ENCODE assay signal across 31 mouse cellular contexts in genomic region chr12:79947574-79947973, GRCm38 (mm10).
A peak's percentile ranks its signal among the peaks of the same experiment; 100 is the strongest.
DNase-seq lines count a peak whose midpoint lies in the region; ATAC-seq and TF ChIP-seq lines count a peak whose summit lies in the region.
"Had no signal": no experiment of that assay in that cellular context is flagged by ENCODE, and none has a peak within 500 bp of the region (broad histone marks: within the 10 kb centered on the region; RNA-seq: fewer than 3 reads in every experiment).

No protein-coding gene starts in this region.

- no peaks in the 10 kb centered on the region for H3K36me3 ChIP-seq in embryonic facial prominence, embryonic 13.5 days
- H3K36me3 ChIP-seq in embryonic facial prominence, embryonic 10.5 days (replicated peaks) = no peaks in the 10 kb centered on the region
- H3K36me3 ChIP-seq in intestine, embryonic 16.5 days (ENCODE audit: control insufficient read depth, insufficient read depth, low read length) = no peaks in the 10 kb centered on the region
- H3K36me3 ChIP-seq in intestine, postnatal 0 days (ENCODE audit: control insufficient read depth, insufficient read depth) = no peaks in the 10 kb centered on the region
- no peaks in the 10 kb centered on the region for H3K36me3 ChIP-seq in limb, embryonic 13.5 days
- no peaks in the 10 kb centered on the region for H3K36me3 ChIP-seq in limb, embryonic 10.5 days
- H3K36me3 ChIP-seq in stomach, embryonic 14.5 days (ENCODE audit: control insufficient read depth, insufficient read depth, low read length) = no peaks in the 10 kb centered on the region
- no peaks in the 10 kb centered on the region for H3K36me3 ChIP-seq in stomach, postnatal 0 days (ENCODE audit: control insufficient read depth, insufficient read depth, low read length)
- H3K36me3 ChIP-seq: heart, embryonic 13.5 days; midbrain, embryonic 15.5 days; neural tube, embryonic 12.5 days had no signal

- no peak overlapping the region for H3K9ac ChIP-seq in embryonic facial prominence, embryonic 13.5 days
- no peak overlapping the region for H3K9ac ChIP-seq in intestine, embryonic 16.5 days (ENCODE audit: low read depth, low read length)
- H3K9ac ChIP-seq in intestine, postnatal 0 days (ENCODE audit: low read depth, low read length) = no peak overlapping the region
- H3K9ac ChIP-seq in limb, embryonic 13.5 days = no peak overlapping the region
- no peak overlapping the region for H3K9ac ChIP-seq in stomach, embryonic 14.5 days (replicated peaks; ENCODE audit: low read depth, low read length)
- no peak overlapping the region for H3K9ac ChIP-seq in stomach, postnatal 0 days (ENCODE audit: low read length)
- H3K9ac ChIP-seq: heart, embryonic 13.5 days; liver, embryonic 14.5 days; midbrain, embryonic 15.5 days; neural tube, embryonic 12.5 days had no signal

- H3K9me3 ChIP-seq in embryonic facial prominence, embryonic 13.5 days = no peaks in the 10 kb centered on the region
- H3K9me3 ChIP-seq in embryonic facial prominence, embryonic 10.5 days = no peaks in the 10 kb centered on the region
- H3K9me3 ChIP-seq in intestine, embryonic 16.5 days (ENCODE audit: control insufficient read depth, low read length) = no peaks in the 10 kb centered on the region
- no peaks in the 10 kb centered on the region for H3K9me3 ChIP-seq in intestine, postnatal 0 days (ENCODE audit: control insufficient read depth)
- H3K9me3 ChIP-seq in limb, embryonic 13.5 days = no peaks in the 10 kb centered on the region
- H3K9me3 ChIP-seq in limb, embryonic 10.5 days (replicated peaks) = no peaks in the 10 kb centered on the region
- no peaks in the 10 kb centered on the region for H3K9me3 ChIP-seq in stomach, embryonic 14.5 days (ENCODE audit: control insufficient read depth, low read depth, low read length)
- no peaks in the 10 kb centered on the region for H3K9me3 ChIP-seq in stomach, postnatal 0 days (ENCODE audit: control insufficient read depth, low read length)
- H3K9me3 ChIP-seq: heart, embryonic 13.5 days; midbrain, embryonic 15.5 days; neural tube, embryonic 12.5 days had no signal

- WGBS in embryonic facial prominence, embryonic 13.5 days = 86% methylated on average over 4 of the region's 4 CpGs
- WGBS in embryonic facial prominence, embryonic 10.5 days = 94% methylated on average over 4 of the region's 4 CpGs
- WGBS in intestine, embryonic 16.5 days = 89% methylated on average over 4 of the region's 4 CpGs
- WGBS in intestine, postnatal 0 days = 89% methylated on average over 4 of the region's 4 CpGs
- 93% methylated on average over 4 of the region's 4 CpGs for WGBS in limb, embryonic 13.5 days
- WGBS in limb, embryonic 10.5 days = 89% methylated on average over 4 of the region's 4 CpGs
- 70% methylated on average over 4 of the region's 4 CpGs for WGBS in stomach, embryonic 14.5 days
- 83% methylated on average over 4 of the region's 4 CpGs for WGBS in stomach, postnatal 0 days

- no peaks in the 10 kb centered on the region for H3K27me3 ChIP-seq in embryonic facial prominence, embryonic 13.5 days
- H3K27me3 ChIP-seq in embryonic facial prominence, embryonic 10.5 days (replicated peaks; ENCODE audit: low read depth, poor library complexity, severe bottlenecking) = no peaks in the 10 kb centered on the region
- no peaks in the 10 kb centered on the region for H3K27me3 ChIP-seq in intestine, embryonic 16.5 days (replicated peaks; ENCODE audit: control insufficient read depth, insufficient read depth, low read length)
- no peaks in the 10 kb centered on the region for H3K27me3 ChIP-seq in intestine, postnatal 0 days (replicated peaks; ENCODE audit: control insufficient read depth, insufficient read depth, low read length)
- no peaks in the 10 kb centered on the region for H3K27me3 ChIP-seq in limb, embryonic 13.5 days
- H3K27me3 ChIP-seq in limb, embryonic 10.5 days (ENCODE audit: low read depth, poor library complexity, severe bottlenecking) = no peaks in the 10 kb centered on the region
- no peaks in the 10 kb centered on the region for H3K27me3 ChIP-seq in stomach, embryonic 14.5 days (ENCODE audit: control insufficient read depth, insufficient read depth, low read length)
- H3K27me3 ChIP-seq in stomach, postnatal 0 days (ENCODE audit: control insufficient read depth, insufficient read depth, low read length) = no peaks in the 10 kb centered on the region
- H3K27me3 ChIP-seq: CH12.LX; heart, embryonic 13.5 days; midbrain, embryonic 15.5 days had no signal

- H3K27ac ChIP-seq in embryonic facial prominence, embryonic 13.5 days = peak overlapping the region; percentile 74
- no peak overlapping the region; the same call in 1 of the 2 replicates for H3K27ac ChIP-seq in embryonic facial prominence, embryonic 10.5 days (replicated peaks)
- H3K27ac ChIP-seq in intestine, embryonic 16.5 days (ENCODE audit: low read length) = 0 out of 2 replicates have a peak overlapping the region, but pooled peaks have one; percentile 89
- H3K27ac ChIP-seq in intestine, postnatal 0 days (ENCODE audit: low read depth, low read length) = no peak overlapping the region
- H3K27ac ChIP-seq in limb, embryonic 13.5 days = 0 out of 2 replicates have a peak overlapping the region, but pooled peaks have one; percentile 3
- no peak overlapping the region for H3K27ac ChIP-seq in limb, embryonic 10.5 days
- H3K27ac ChIP-seq in stomach, embryonic 14.5 days (ENCODE audit: low read length) = peak overlapping the region; percentile 94; the same call in 1 of the 2 replicates
- no peak overlapping the region for H3K27ac ChIP-seq in stomach, postnatal 0 days (replicated peaks)
- H3K27ac ChIP-seq: liver, embryonic 14.5 days; midbrain, embryonic 15.5 days; neural tube, embryonic 12.5 days had no signal

- TF ChIP-seq EP300 in stomach, postnatal 0 days (optimal IDR thresholded peaks at IDR 0.05) = no peak

- H3K4me1 ChIP-seq in embryonic facial prominence, embryonic 13.5 days = peaks cover 62% of the 10 kb centered on the region
- peaks cover 76% of the 10 kb centered on the region for H3K4me1 ChIP-seq in embryonic facial prominence, embryonic 10.5 days
- peaks cover 74% of the 10 kb centered on the region for H3K4me1 ChIP-seq in intestine, embryonic 16.5 days (ENCODE audit: control insufficient read depth, insufficient read depth, low read length)
- H3K4me1 ChIP-seq in intestine, postnatal 0 days (replicated peaks; ENCODE audit: control insufficient read depth, insufficient read depth, low read length) = peaks cover 13% of the 10 kb centered on the region
- H3K4me1 ChIP-seq in limb, embryonic 13.5 days = peaks cover 43% of the 10 kb centered on the region
- H3K4me1 ChIP-seq in limb, embryonic 10.5 days = peaks cover 65% of the 10 kb centered on the region
- H3K4me1 ChIP-seq in stomach, embryonic 14.5 days (ENCODE audit: control insufficient read depth, insufficient read depth, low read length) = peaks cover 55% of the 10 kb centered on the region
- peaks cover 11% of the 10 kb centered on the region for H3K4me1 ChIP-seq in stomach, postnatal 0 days (replicated peaks; ENCODE audit: control insufficient read depth, insufficient read depth)

- ATAC-seq in embryonic facial prominence, embryonic 13.5 days (ENCODE audit: insufficient number of reproducible peaks, insufficient read depth, low FRiP score, low TSS enrichment, low read depth) = no peak
- no peak for ATAC-seq in intestine, embryonic 16.5 days
- no peak for ATAC-seq in intestine, postnatal 0 days
- ATAC-seq in limb, embryonic 13.5 days (ENCODE audit: low FRiP score, low read depth) = no peak
- ATAC-seq in stomach, embryonic 14.5 days (ENCODE audit: insufficient number of reproducible peaks, insufficient read depth, low FRiP score, low read depth) = no peak
- ATAC-seq in stomach, postnatal 0 days (ENCODE audit: low FRiP score, low TSS enrichment) = no peak
- ATAC-seq: activated CD4-positive, CD25-positive, alpha-beta regulatory T cell, adult 4 months; forebrain, embryonic 16.5 days; hindbrain, embryonic 16.5 days; midbrain, embryonic 15.5 days had no signal

- no peak overlapping the region for H3K4me3 ChIP-seq in embryonic facial prominence, embryonic 13.5 days
- no peak overlapping the region for H3K4me3 ChIP-seq in embryonic facial prominence, embryonic 10.5 days
- no peak overlapping the region for H3K4me3 ChIP-seq in intestine, embryonic 16.5 days (ENCODE audit: low read length)
- H3K4me3 ChIP-seq in intestine, postnatal 0 days (ENCODE audit: low read depth, low read length) = no peak overlapping the region
- H3K4me3 ChIP-seq in limb, embryonic 13.5 days = no peak overlapping the region
- H3K4me3 ChIP-seq in limb, embryonic 10.5 days = no peak overlapping the region
- H3K4me3 ChIP-seq in stomach, embryonic 14.5 days (ENCODE audit: low read depth, low read length) = no peak overlapping the region
- no peak overlapping the region for H3K4me3 ChIP-seq in stomach, postnatal 0 days (ENCODE audit: low read depth, low read length)
- H3K4me3 ChIP-seq: heart, embryonic 13.5 days; midbrain, embryonic 15.5 days; neural tube, embryonic 12.5 days had no signal

- DNase-seq in embryonic facial prominence, embryonic 10.5 days (ENCODE audit: low spot score) = no peak
- no peak for DNase-seq in limb, embryonic 10.5 days (ENCODE audit: low spot score)
- no peak for DNase-seq in stomach, postnatal 0 days (ENCODE audit: low spot score)
- DNase-seq: adrenal gland, adult 2 months; adrenal gland, postnatal 36 days; cerebellum, adult 18-20 months; cerebellum, postnatal 10 days; heart, postnatal 10 days; kidney, adult 11 months; kidney, postnatal 25 days; layer of hippocampus, postnatal 36 days; left cerebral cortex, postnatal 4 days; liver; lung, adult 2 months; right cerebral cortex, adult 18-20 months; spleen, adult 18-20 months; thymus, adult 18-20 months; thymus, postnatal 25 days had no signal

- H3K4me2 ChIP-seq in embryonic facial prominence, embryonic 13.5 days = no peak overlapping the region
- no peak overlapping the region for H3K4me2 ChIP-seq in intestine, embryonic 16.5 days (ENCODE audit: low read depth, low read length)
- no peak overlapping the region for H3K4me2 ChIP-seq in intestine, postnatal 0 days (replicated peaks; ENCODE audit: low read depth)
- no peak overlapping the region for H3K4me2 ChIP-seq in limb, embryonic 13.5 days (replicated peaks)
- no peak overlapping the region for H3K4me2 ChIP-seq in stomach, embryonic 14.5 days (replicated peaks; ENCODE audit: low read depth, low read length)
- no peak overlapping the region for H3K4me2 ChIP-seq in stomach, postnatal 0 days (replicated peaks; ENCODE audit: low read depth)
- H3K4me2 ChIP-seq: heart, embryonic 13.5 days; midbrain, embryonic 15.5 days; neural tube, embryonic 12.5 days had no signal

- no peak for TF ChIP-seq CTCF in intestine, postnatal 0 days (IDR thresholded peaks at IDR 0.05; ENCODE audit: low read depth)
- TF ChIP-seq CTCF in stomach, postnatal 0 days (IDR thresholded peaks at IDR 0.05; ENCODE audit: low read depth) = no peak

Comparison
In these comparisons a context has a peak if more than half of its experiments do, and no peak if none do; other contexts are left out.
1. H3K27ac ChIP-seq: peak in embryonic facial prominence, embryonic 13.5 days (single experiment), intestine, embryonic 16.5 days (single experiment), limb, embryonic 13.5 days (single experiment) and stomach, embryonic 14.5 days (single experiment); none in embryonic facial prominence, embryonic 10.5 days (single experiment), intestine, postnatal 0 days (single experiment), limb, embryonic 10.5 days (single experiment) and stomach, postnatal 0 days (single experiment).